Mouse (Mus musculus) spleen, adult 2 months (tissue): Measurements from ENCODE around the gene Gga1.

Experiments
- CTCF ChIP-seq: fragments of 200-500 bp; IDR thresholded peaks from 2 replicates; pipeline ENCODE4 v1.5.1; 2011; ENCODE audit warnings: mild to moderate bottlenecking, inconsistent platforms; ENCODE audit not compliant: insufficient read depth, insufficient read length, insufficient replicate concordance; ENCODE audit errors: extremely low read depth
- POLR2A ChIP-seq: fragments of 200-500 bp; IDR thresholded peaks from 2 replicates; pipeline ENCODE4 v1.6.1; 2011; ENCODE audit warnings: low read depth, low read length, inconsistent platforms

DNA sequence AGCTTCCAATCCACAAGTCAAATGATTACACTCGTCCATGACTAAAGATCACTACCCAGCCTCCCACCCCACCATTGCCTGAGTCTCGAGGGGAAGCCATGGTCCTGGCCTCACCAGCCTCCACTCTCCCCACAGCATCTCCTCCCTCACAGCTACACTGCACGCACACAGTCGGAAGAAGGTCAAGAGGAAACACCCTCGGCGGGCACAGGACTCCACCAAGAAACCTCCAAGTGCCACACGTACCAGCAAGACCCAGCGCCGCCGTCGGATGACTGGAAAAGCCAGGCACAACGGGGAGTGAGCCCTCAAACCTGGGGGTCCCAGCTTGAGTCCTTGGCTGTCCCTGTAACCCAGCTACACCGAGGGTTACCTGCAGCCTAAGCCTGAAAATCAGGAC lies 63.3 kb downstream of the Gga1 start:
- TF ChIP-seq CTCF (no peak), POLR2A (no peak)
